Mouse (Mus musculus): Measurements from ENCODE around the gene Mpi. TPM values are rescaled to one million over a fixed set of nuclear protein-coding genes. Genes with fewer than 3 reads are reported as not detected.

Mpi gene
- polyA plus RNA-seq, 1 experiment from 2014 or later: 12.3 TPM

- DNase-seq: peak; percentile 75
- H3K4me1 ChIP-seq (replicated peaks): peaks cover 34% of the 10 kb centered on the region
Observed at GRCm38 (mm10) chr9:57589224-57590126, 36.9 kb upstream of the Mpi start, which contains the start of gene Ulk3. Gene Ulk3 (plus strand): TSS chr9:57589452.

DNA sequence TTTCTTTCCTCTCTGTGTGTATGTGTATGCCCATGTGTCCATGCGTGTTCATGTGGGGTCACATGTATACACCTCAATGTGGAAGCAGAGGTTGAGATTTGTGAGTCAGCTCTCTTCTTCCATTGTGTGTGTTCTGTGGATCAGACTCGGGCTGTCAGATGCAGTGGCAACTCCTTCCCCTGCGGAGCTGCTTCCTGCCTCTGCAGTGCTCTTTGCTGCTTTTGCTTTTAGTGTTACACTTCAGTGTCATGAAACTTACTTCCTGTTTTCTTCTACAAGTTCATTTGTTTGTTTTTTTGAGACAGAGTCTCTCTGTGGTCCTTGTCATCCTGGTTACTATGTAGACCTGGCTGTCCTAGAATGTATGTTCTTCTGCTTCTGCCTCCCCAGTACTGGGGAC, 32.4 kb upstream of the Mpi start:
- H3K4me1 ChIP-seq (replicated peaks): peaks cover 18% of the 10 kb centered on the region
- ATAC-seq (ENCODE audit: low read depth): no peak
- H3K27me3 ChIP-seq: no peaks in the 10 kb centered on the region
- H3K9me3 ChIP-seq (replicated peaks): no peaks in the 10 kb centered on the region
- no peak overlapping the region for H3K4me3 ChIP-seq (replicated peaks)
- H3K27ac ChIP-seq: no peak overlapping the region
- DNase-seq: no peak
- peaks cover 64% of the 10 kb centered on the region for H3K36me3 ChIP-seq
- 70% methylated on average over 3 of the region's 3 CpGs for WGBS (ENCODE audit: insufficient replicate concordance)
- no peak overlapping the region for H3K9ac ChIP-seq
- H3K4me2 ChIP-seq: no peak overlapping the region

More at GRCm38 (mm10) chr9:57589224-57590126, 36.9 kb upstream of the Mpi start, which contains the start of gene Ulk3:
- no peaks in the 10 kb centered on the region for H3K9me3 ChIP-seq (replicated peaks)
- H3K4me3 ChIP-seq (replicated peaks): peak within 1 kb of the TSS; percentile 67
- ATAC-seq (ENCODE audit: low read depth): peak; percentile 85
- under 1% methylated on average over 58 of the region's 58 CpGs for WGBS (ENCODE audit: insufficient replicate concordance)
- peak within 1 kb of the TSS; percentile 72 for H3K27ac ChIP-seq
- no peaks in the 10 kb centered on the region for H3K27me3 ChIP-seq
- peak within 1 kb of the TSS; percentile 94 for H3K4me2 ChIP-seq
- H3K36me3 ChIP-seq: peaks cover 36% of the 10 kb centered on the region
- H3K9ac ChIP-seq: peak within 1 kb of the TSS; percentile 73

GRCm38 (mm10) chr9:57577144-57577849, 24.7 kb upstream of the Mpi start:
- Histone ChIP-seq H3K4me1 (replicated peaks) (peaks cover 28% of the 10 kb centered on the region), H3K9ac (peak overlapping the region; percentile 60), H3K27ac (peak overlapping the region; percentile 79), H3K4me2 (peak overlapping the region; percentile 42), H3K9me3 (replicated peaks) (no peaks in the 10 kb centered on the region), H3K4me3 (replicated peaks) (no peak overlapping the region), H3K36me3 (peaks cover 43% of the 10 kb centered on the region), H3K27me3 (no peaks in the 10 kb centered on the region)
- WGBS (ENCODE audit: insufficient replicate concordance): 17% methylated on average over 6 of the region's 6 CpGs
- peak; percentile 54 for DNase-seq
- peak; percentile 90 for ATAC-seq (ENCODE audit: low read depth)

DNA sequence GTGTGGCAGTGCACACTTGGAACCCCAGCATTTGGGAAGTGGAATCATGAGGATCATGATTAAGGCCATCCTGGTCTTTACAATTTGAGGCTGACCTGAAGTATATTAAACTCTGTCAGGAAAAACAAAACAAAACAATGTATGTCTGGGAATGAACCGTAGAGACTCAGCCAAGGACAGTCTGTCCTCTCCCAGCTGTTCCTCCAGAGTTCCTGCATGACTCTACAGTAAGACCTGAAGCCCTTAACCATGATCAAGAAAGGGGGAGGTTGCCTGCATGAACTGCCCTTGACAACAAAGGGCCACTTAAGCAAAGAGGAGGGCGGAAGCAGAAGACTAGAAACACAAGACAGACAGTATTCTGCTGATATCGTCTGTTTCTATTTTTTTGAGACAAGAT, 23.0 kb upstream of the Mpi start:
- H3K4me2 ChIP-seq: no peak overlapping the region
- no peaks in the 10 kb centered on the region for H3K9me3 ChIP-seq (replicated peaks)
- no peak overlapping the region for H3K9ac ChIP-seq
- no peak for DNase-seq
- ATAC-seq (ENCODE audit: low read depth): no peak
- H3K4me1 ChIP-seq (replicated peaks): peaks cover 28% of the 10 kb centered on the region
- 61% methylated on average over 3 of the region's 3 CpGs for WGBS (ENCODE audit: insufficient replicate concordance)
- H3K27me3 ChIP-seq: no peaks in the 10 kb centered on the region
- H3K27ac ChIP-seq: no peak overlapping the region
- peaks cover 31% of the 10 kb centered on the region for H3K36me3 ChIP-seq
- H3K4me3 ChIP-seq (replicated peaks): no peak overlapping the region

DNA sequence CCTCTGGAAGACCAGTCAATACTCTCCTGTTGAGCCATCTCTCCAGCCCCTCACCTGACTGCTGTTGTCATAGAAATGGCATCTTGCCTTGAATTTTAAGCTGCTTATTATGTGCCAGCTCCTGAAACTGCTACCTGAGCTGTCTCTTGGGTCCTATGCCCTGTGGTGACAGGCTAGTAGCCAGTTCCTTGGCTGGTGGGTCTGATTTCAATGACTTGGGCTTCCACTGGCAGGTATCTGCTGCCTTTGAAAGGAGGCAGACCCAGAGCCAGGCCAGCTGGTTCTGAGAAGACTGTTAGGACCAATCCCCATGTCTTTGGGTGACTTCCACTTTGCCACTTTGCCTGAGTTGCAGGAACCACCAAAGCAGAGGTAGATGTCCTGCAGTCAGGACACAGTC, 21.8 kb upstream of the Mpi start:
- Histone ChIP-seq H3K4me3 (replicated peaks) (no peak overlapping the region), H3K36me3 (peaks cover 32% of the 10 kb centered on the region), H3K9ac (no peak overlapping the region), H3K4me2 (no peak overlapping the region), H3K27me3 (no peaks in the 10 kb centered on the region), H3K9me3 (replicated peaks) (no peaks in the 10 kb centered on the region), H3K27ac (peak overlapping the region; percentile 36; the same call in 1 of the 2 replicates), H3K4me1 (replicated peaks) (peaks cover 28% of the 10 kb centered on the region)
- no peak for DNase-seq
- ATAC-seq (ENCODE audit: low read depth): no peak

DNA sequence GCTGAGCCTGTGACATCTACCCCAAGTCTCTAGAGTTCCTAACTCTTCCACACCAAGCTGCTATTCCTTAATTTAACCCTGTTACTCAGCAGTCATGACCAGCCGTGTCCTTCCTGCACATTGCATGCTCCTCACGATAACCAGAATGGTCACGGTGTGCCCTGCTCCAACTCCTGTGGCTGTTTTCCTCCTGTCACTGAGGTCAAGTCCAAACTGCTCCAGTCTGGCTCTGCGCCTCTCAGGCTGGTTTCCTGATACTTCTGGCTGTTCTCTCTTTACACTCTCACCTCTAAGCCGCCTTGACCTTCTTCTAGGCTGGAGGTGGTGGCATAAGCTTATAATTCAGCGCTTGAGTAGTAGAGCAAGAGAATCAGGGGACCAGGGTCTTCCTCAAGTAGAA, 15.9 kb upstream of the Mpi start:
- peaks cover 16% of the 10 kb centered on the region for H3K4me1 ChIP-seq (replicated peaks)
- WGBS (ENCODE audit: insufficient replicate concordance): 83% methylated on average over 6 of the region's 6 CpGs
- no peak for DNase-seq
- H3K27me3 ChIP-seq: no peaks in the 10 kb centered on the region
- H3K9me3 ChIP-seq (replicated peaks): no peaks in the 10 kb centered on the region
- no peak overlapping the region for H3K27ac ChIP-seq
- no peak overlapping the region for H3K4me3 ChIP-seq (replicated peaks)
- H3K9ac ChIP-seq: no peak overlapping the region
- peaks cover 34% of the 10 kb centered on the region for H3K36me3 ChIP-seq
- no peak overlapping the region for H3K4me2 ChIP-seq
- no peak for ATAC-seq (ENCODE audit: low read depth)

- H3K4me1 ChIP-seq (replicated peaks): peaks cover 32% of the 10 kb centered on the region
- H3K9ac ChIP-seq: no peak overlapping the region
- no peak overlapping the region for H3K27ac ChIP-seq
- H3K27me3 ChIP-seq: no peaks in the 10 kb centered on the region
- H3K4me3 ChIP-seq (replicated peaks): no peak overlapping the region
- DNase-seq (no peak), ATAC-seq (ENCODE audit: low read depth) (no peak)
- WGBS (ENCODE audit: insufficient replicate concordance): 51% methylated on average over 8 of the region's 8 CpGs
- no peak overlapping the region for H3K4me2 ChIP-seq
- H3K9me3 ChIP-seq (replicated peaks): no peaks in the 10 kb centered on the region
- peaks cover 34% of the 10 kb centered on the region for H3K36me3 ChIP-seq
Observed at GRCm38 (mm10) chr9:57566846-57567245, 14.3 kb upstream of the Mpi start.

- no peak overlapping the region for H3K27ac ChIP-seq
- no peak for ATAC-seq (ENCODE audit: low read depth)
- H3K4me3 ChIP-seq (replicated peaks): no peak overlapping the region
- no peak overlapping the region for H3K4me2 ChIP-seq
- DNase-seq: no peak
- no peaks in the 10 kb centered on the region for H3K27me3 ChIP-seq
- WGBS (ENCODE audit: insufficient replicate concordance): 54% methylated on average over 10 of the region's 10 CpGs
- H3K9ac ChIP-seq: no peak overlapping the region
- H3K9me3 ChIP-seq (replicated peaks): no peaks in the 10 kb centered on the region
- peaks cover 30% of the 10 kb centered on the region for H3K36me3 ChIP-seq
- H3K4me1 ChIP-seq (replicated peaks): peaks cover 40% of the 10 kb centered on the region
Observed at GRCm38 (mm10) chr9:57565741-57566221, 13.2 kb upstream of the Mpi start.

- WGBS (ENCODE audit: insufficient replicate concordance): 78% methylated on average over 6 of the region's 6 CpGs
- no peak overlapping the region for H3K4me3 ChIP-seq (replicated peaks)
- ATAC-seq (ENCODE audit: low read depth) (no peak), DNase-seq (no peak)
- peaks cover 46% of the 10 kb centered on the region for H3K4me1 ChIP-seq (replicated peaks)
- no peak overlapping the region for H3K9ac ChIP-seq
- H3K27ac ChIP-seq: no peak overlapping the region
- no peak overlapping the region for H3K4me2 ChIP-seq
- peaks cover 20% of the 10 kb centered on the region for H3K36me3 ChIP-seq
- no peaks in the 10 kb centered on the region for H3K27me3 ChIP-seq
- H3K9me3 ChIP-seq (replicated peaks): no peaks in the 10 kb centered on the region
Observed at GRCm38 (mm10) chr9:57564609-57565008, 12.0 kb upstream of the Mpi start.

DNA sequence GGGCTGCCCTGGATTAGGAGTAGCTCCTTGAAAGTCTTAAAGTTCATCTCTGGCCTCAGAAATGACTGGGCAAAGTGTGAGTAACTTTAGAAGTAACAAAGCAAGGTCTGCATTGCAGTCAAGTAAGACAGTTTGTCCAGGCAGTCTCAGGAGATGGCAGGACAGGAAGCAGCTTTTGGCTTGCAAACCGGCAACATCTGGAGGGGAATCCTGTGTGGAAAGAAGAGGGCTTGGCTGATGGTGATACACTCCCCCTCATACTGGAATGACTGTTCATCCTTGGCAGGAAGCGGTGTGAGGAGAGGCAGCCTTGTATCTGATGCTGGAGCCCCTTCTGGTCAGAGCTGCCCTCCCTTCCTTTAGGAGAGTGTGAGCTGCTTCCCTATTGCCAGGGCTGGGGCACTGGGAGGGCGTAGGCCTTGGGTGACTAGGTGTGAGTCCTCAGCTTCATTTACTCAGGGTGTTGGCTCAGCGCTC, 10.4 kb upstream of the Mpi start:
- H3K9ac ChIP-seq: no peak overlapping the region
- 33% methylated on average over 4 of the region's 4 CpGs for WGBS (ENCODE audit: insufficient replicate concordance)
- no peak overlapping the region for H3K4me3 ChIP-seq (replicated peaks)
- H3K27ac ChIP-seq: peak overlapping the region; percentile 58
- H3K9me3 ChIP-seq (replicated peaks): no peaks in the 10 kb centered on the region
- no peak for ATAC-seq (ENCODE audit: low read depth)
- H3K4me1 ChIP-seq (replicated peaks): peaks cover 46% of the 10 kb centered on the region
- H3K36me3 ChIP-seq: peaks cover 4% of the 10 kb centered on the region
- no peak for DNase-seq
- H3K27me3 ChIP-seq: no peaks in the 10 kb centered on the region
- peak overlapping the region; percentile 81 for H3K4me2 ChIP-seq

GRCm38 (mm10) chr9:57561711-57562099, 9.1 kb upstream of the Mpi start:
- ATAC-seq (ENCODE audit: low read depth) (no peak), DNase-seq (no peak)
- Histone ChIP-seq H3K4me2 (peak overlapping the region; percentile 81), H3K9me3 (replicated peaks) (no peaks in the 10 kb centered on the region), H3K27me3 (no peaks in the 10 kb centered on the region), H3K36me3 (peaks cover under 1% of the 10 kb centered on the region; the same call in 1 of the 2 replicates), H3K27ac (peak overlapping the region; percentile 58; the same call in 1 of the 2 replicates), H3K4me3 (replicated peaks) (peak overlapping the region; percentile 73), H3K4me1 (replicated peaks) (peaks cover 41% of the 10 kb centered on the region), H3K9ac (peak overlapping the region; percentile 75)
- 63% methylated on average over 13 of the region's 13 CpGs for WGBS (ENCODE audit: insufficient replicate concordance)

All from liver, embryonic 13.5 days (tissue).